7 mouse cellular contexts compared by ENCODE assay signal in genomic region chr9:63959933-63960828, GRCm38 (mm10).
DNase-seq lines count a peak whose midpoint lies in the region; ATAC-seq and TF ChIP-seq lines count a peak whose summit lies in the region.

No protein-coding gene starts in this region.

- ATAC-seq in common myeloid progenitor, adult 5-6 weeks (replicated peaks; ENCODE audit: low read depth, poor library complexity, severe bottlenecking): peak; percentile 6; the same call in 1 of the 2 replicates
- 0 out of 2 replicates have a peak, but pooled peaks have one; percentile 22 for ATAC-seq in forebrain, embryonic 13.5 days
- ATAC-seq in intestine, postnatal 0 days: no peak
- ATAC-seq in lung, embryonic 16.5 days (ENCODE audit: low read depth): peak; percentile 42
- ATAC-seq in erythroblast, adult 5-6 weeks (replicated peaks; ENCODE audit: low FRiP score, poor library complexity, severe bottlenecking): no peak

- WGBS in forebrain, embryonic 13.5 days: 3% methylated on average over 21 of the region's 21 CpGs
- WGBS in intestine, postnatal 0 days: 21% methylated on average over 21 of the region's 21 CpGs
- 6% methylated on average over 21 of the region's 21 CpGs for WGBS in lung, embryonic 16.5 days

- H3K9ac ChIP-seq in forebrain, embryonic 13.5 days: peak overlapping the region; percentile 55
- H3K9ac ChIP-seq in intestine, postnatal 0 days (ENCODE audit: low read depth, low read length): no peak overlapping the region
- peak overlapping the region; percentile 65 for H3K9ac ChIP-seq in lung, embryonic 16.5 days (ENCODE audit: low read length)

- H3K4me3 ChIP-seq in forebrain, embryonic 13.5 days: no peak overlapping the region
- no peak overlapping the region for H3K4me3 ChIP-seq in intestine, postnatal 0 days (ENCODE audit: low read depth, low read length)
- no peak overlapping the region for H3K4me3 ChIP-seq in lung, embryonic 16.5 days (ENCODE audit: low read length)

- peak overlapping the region; percentile 30 for H3K4me2 ChIP-seq in forebrain, embryonic 13.5 days
- peak overlapping the region; percentile 37; the same call in 1 of the 2 replicates for H3K4me2 ChIP-seq in intestine, postnatal 0 days (replicated peaks; ENCODE audit: low read depth)
- H3K4me2 ChIP-seq in lung, embryonic 16.5 days (ENCODE audit: low read depth, low read length): peak overlapping the region; percentile 30

- H3K27me3 ChIP-seq in forebrain, embryonic 13.5 days: 0 out of 2 replicates have a peak, but pooled peaks cover 6% of the 10 kb centered on the region
- H3K27me3 ChIP-seq in intestine, postnatal 0 days (replicated peaks; ENCODE audit: control insufficient read depth, insufficient read depth, low read length): no peaks in the 10 kb centered on the region
- H3K27me3 ChIP-seq in lung, embryonic 16.5 days (ENCODE audit: control insufficient read depth, insufficient read depth, low read depth, low read length): no peaks in the 10 kb centered on the region

- no peak for TF ChIP-seq CTCF in intestine, postnatal 0 days (IDR thresholded peaks at IDR 0.05; ENCODE audit: low read depth)

- H3K9me3 ChIP-seq in forebrain, embryonic 13.5 days (replicated peaks): no peaks in the 10 kb centered on the region
- H3K9me3 ChIP-seq in intestine, postnatal 0 days (ENCODE audit: control insufficient read depth): no peaks in the 10 kb centered on the region
- no peaks in the 10 kb centered on the region for H3K9me3 ChIP-seq in lung, embryonic 16.5 days (ENCODE audit: control insufficient read depth, low read length)

- peak overlapping the region; percentile 76 for H3K27ac ChIP-seq in forebrain, embryonic 13.5 days
- H3K27ac ChIP-seq in intestine, postnatal 0 days (ENCODE audit: low read depth, low read length): peak overlapping the region; percentile 63
- peak overlapping the region; percentile 94 for H3K27ac ChIP-seq in lung, embryonic 16.5 days (ENCODE audit: low read length)

- peak; percentile 78 for DNase-seq in yolk sac, embryonic 10.5 days (ENCODE audit: low spot score)
- no peak for DNase-seq in frontal cortex, postnatal 14 days (ENCODE audit: low spot score in 2 of 2)

- no peaks in the 10 kb centered on the region for H3K36me3 ChIP-seq in forebrain, embryonic 13.5 days (ENCODE audit: poor library complexity, severe bottlenecking)
- peaks cover 4% of the 10 kb centered on the region; the same call in 1 of the 2 replicates for H3K36me3 ChIP-seq in intestine, postnatal 0 days (ENCODE audit: control insufficient read depth, insufficient read depth)
- H3K36me3 ChIP-seq in lung, embryonic 16.5 days (ENCODE audit: control insufficient read depth, insufficient read depth, low read length): no peaks in the 10 kb centered on the region

- H3K4me1 ChIP-seq in forebrain, embryonic 13.5 days: peaks cover 48% of the 10 kb centered on the region
- 0 out of 2 replicates have a peak, but pooled peaks cover 15% of the 10 kb centered on the region for H3K4me1 ChIP-seq in intestine, postnatal 0 days (replicated peaks; ENCODE audit: control insufficient read depth, insufficient read depth, low read length)
- H3K4me1 ChIP-seq in lung, embryonic 16.5 days (replicated peaks; ENCODE audit: control insufficient read depth, insufficient read depth, low read length): peaks cover 75% of the 10 kb centered on the region

Comparison
In these comparisons a context has a peak if more than half of its experiments do, and no peak if none do; other contexts are left out.
1. ATAC-seq: peak in common myeloid progenitor, adult 5-6 weeks (single experiment), forebrain, embryonic 13.5 days (single experiment) and lung, embryonic 16.5 days (single experiment); none in intestine, postnatal 0 days (single experiment) and erythroblast, adult 5-6 weeks (single experiment).
2. Peak in every context shown above with its lines, with median percentiles within 50 percentile points of each other: H3K27ac ChIP-seq and H3K4me2 ChIP-seq.